In genomic region chr6:135488795-135489194, GRCm38 (mm10) we compare ENCODE assay signal across 19 mouse cellular contexts.
DNase-seq lines count a peak whose midpoint lies in the region; ATAC-seq and TF ChIP-seq lines count a peak whose summit lies in the region.
"Had no signal": no experiment of that assay in that cellular context is flagged by ENCODE, and none has a peak within 500 bp of the region (broad histone marks: within the 10 kb centered on the region; RNA-seq: fewer than 3 reads in every experiment).

No protein-coding gene starts in this region.

- no peak for ATAC-seq in lung, embryonic 14.5 days (ENCODE audit: insufficient read depth)
- peak; percentile 66 for ATAC-seq in lung, embryonic 16.5 days (ENCODE audit: low read depth)
- ATAC-seq: activated CD4-positive, CD25-positive, alpha-beta regulatory T cell, adult 4 months; forebrain, embryonic 13.5 days; forebrain, embryonic 15.5 days; forebrain, postnatal 0 days had no signal

- H3K4me1 ChIP-seq in lung, embryonic 14.5 days (ENCODE audit: insufficient read depth), result no peaks in the 10 kb centered on the region
- H3K4me1 ChIP-seq in lung, embryonic 16.5 days (replicated peaks; ENCODE audit: control insufficient read depth, insufficient read depth, low read length), result no peaks in the 10 kb centered on the region; the same call in 1 of the 2 replicates
- H3K4me1 ChIP-seq: embryonic facial prominence, embryonic 10.5 days; embryonic facial prominence, embryonic 12.5 days; forebrain, embryonic 13.5 days; forebrain, embryonic 15.5 days had no signal

- H3K9me3 ChIP-seq in lung, embryonic 14.5 days (ENCODE audit: low read depth, low read length), result no peaks in the 10 kb centered on the region
- no peaks in the 10 kb centered on the region for H3K9me3 ChIP-seq in lung, embryonic 16.5 days (ENCODE audit: control insufficient read depth, low read length)
- H3K9me3 ChIP-seq: embryonic facial prominence, embryonic 10.5 days; embryonic facial prominence, embryonic 12.5 days; forebrain, embryonic 13.5 days; forebrain, embryonic 15.5 days had no signal

- no peak overlapping the region for H3K4me2 ChIP-seq in lung, embryonic 14.5 days
- H3K4me2 ChIP-seq in lung, embryonic 16.5 days (ENCODE audit: low read depth, low read length), result no peak overlapping the region
- H3K4me2 ChIP-seq: embryonic facial prominence, embryonic 12.5 days; forebrain, embryonic 13.5 days; forebrain, embryonic 15.5 days had no signal

- no peak for TF ChIP-seq CTCF in lung, embryonic 14.5 days (IDR thresholded peaks at IDR 0.05; ENCODE audit: low read depth)

- WGBS in lung, embryonic 14.5 days, result 44% methylated on average over 2 of the region's 2 CpGs
- WGBS in lung, embryonic 16.5 days, result 35% methylated on average over 2 of the region's 2 CpGs

- no peak overlapping the region for H3K4me3 ChIP-seq in lung, embryonic 14.5 days (ENCODE audit: low read depth, low read length)
- H3K4me3 ChIP-seq in lung, embryonic 16.5 days (ENCODE audit: low read length), result no peak overlapping the region
- H3K4me3 ChIP-seq: embryonic facial prominence, embryonic 10.5 days; embryonic facial prominence, embryonic 12.5 days; forebrain, embryonic 13.5 days; forebrain, embryonic 15.5 days had no signal

- no peaks in the 10 kb centered on the region for H3K36me3 ChIP-seq in lung, embryonic 14.5 days (ENCODE audit: insufficient read depth)
- no peaks in the 10 kb centered on the region for H3K36me3 ChIP-seq in lung, embryonic 16.5 days (ENCODE audit: control insufficient read depth, insufficient read depth, low read length)
- H3K36me3 ChIP-seq: embryonic facial prominence, embryonic 10.5 days; embryonic facial prominence, embryonic 12.5 days; forebrain, embryonic 15.5 days had no signal

- no peak overlapping the region for H3K9ac ChIP-seq in lung, embryonic 14.5 days
- H3K9ac ChIP-seq in lung, embryonic 16.5 days (ENCODE audit: low read length), result no peak overlapping the region
- H3K9ac ChIP-seq: embryonic facial prominence, embryonic 12.5 days; forebrain, embryonic 13.5 days; forebrain, embryonic 15.5 days; forebrain, postnatal 0 days had no signal

- peak; percentile 24 for DNase-seq in lung, embryonic 14.5 days
- no peak for DNase-seq in lung, adult 18-20 months
- no peak for DNase-seq in lung, postnatal 36 days
- no peak for DNase-seq in layer of hippocampus, adult 11-12 months (ENCODE audit: low spot score)
- DNase-seq: adrenal gland, adult 8-10 months; adrenal gland, postnatal 14 days; adrenal gland, postnatal 36 days; cerebellum, adult 11-12 months; cerebellum, adult 2 months; cerebellum, adult 9-10 months; cerebellum, postnatal 10 days; cerebellum, postnatal 25 days; forebrain, postnatal 0 days had no signal

- H3K27ac ChIP-seq in lung, embryonic 14.5 days (ENCODE audit: low read depth), result no peak overlapping the region
- no peak overlapping the region for H3K27ac ChIP-seq in lung, embryonic 16.5 days (ENCODE audit: low read length)
- H3K27ac ChIP-seq: embryonic facial prominence, embryonic 10.5 days; embryonic facial prominence, embryonic 12.5 days; forebrain, embryonic 13.5 days; forebrain, embryonic 15.5 days had no signal

- no peaks in the 10 kb centered on the region for H3K27me3 ChIP-seq in lung, embryonic 14.5 days (ENCODE audit: insufficient read depth, low read length)
- H3K27me3 ChIP-seq in lung, embryonic 16.5 days (ENCODE audit: control insufficient read depth, insufficient read depth, low read depth, low read length), result no peaks in the 10 kb centered on the region
- H3K27me3 ChIP-seq: embryonic facial prominence, embryonic 12.5 days; forebrain, embryonic 13.5 days; forebrain, embryonic 15.5 days had no signal
